Mouse (Mus musculus): ENCODE measurements around the gene Vmn2r13.
"Not testable (repeated sequence)": the region's sequence is repeated elsewhere in the genome, so short reads cannot be mapped to it uniquely, and the experiment has no call there.

The Vmn2r13 gene

DNA sequence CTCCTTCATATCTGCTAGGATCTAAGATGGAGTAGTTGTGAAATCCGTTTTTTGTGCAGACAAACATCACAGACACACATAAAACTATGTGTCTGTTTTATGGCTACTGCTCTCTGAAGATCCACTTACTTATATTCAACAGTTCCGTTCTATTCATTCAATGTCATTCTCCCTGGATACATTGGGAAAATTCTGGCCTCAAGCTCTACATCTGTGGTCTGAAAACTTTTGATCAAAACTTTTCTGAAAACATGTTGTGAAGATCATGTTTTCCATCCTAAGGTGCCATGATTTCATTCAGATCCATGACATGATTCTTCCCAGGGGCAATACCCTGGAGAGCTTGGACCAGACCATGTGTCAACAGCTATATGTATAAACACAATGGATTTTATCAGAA is at the start of gene Vmn2r13:
TSS of gene Vmn2r13 (minus strand) at position 101 of the 400 bp plus-strand sequence.
- DNase-seq (ENCODE audit: low spot score) = not testable (repeated sequence)

DNA sequence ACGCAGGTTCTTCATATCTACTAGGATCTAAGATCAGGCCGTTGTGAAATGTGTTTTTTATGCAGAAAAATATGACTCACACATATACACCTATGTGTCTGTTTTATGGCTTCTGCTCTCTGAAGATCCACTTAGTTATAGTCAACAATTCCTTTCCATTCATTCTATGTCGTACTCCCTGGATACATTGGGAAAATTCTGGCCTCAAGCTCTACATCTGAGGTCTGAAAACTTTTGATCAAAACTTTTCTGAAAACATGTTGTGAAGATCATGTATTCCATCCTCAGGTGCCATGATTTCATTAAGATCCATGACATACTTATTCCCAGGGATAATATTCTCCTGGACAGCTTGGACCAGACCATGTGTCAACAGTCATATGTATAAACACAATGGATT is 32.6 kb upstream of the Vmn2r13 start, which contains the start of gene Vmn2r14:
TSS of gene Vmn2r14 (minus strand) at position 101 of the 400 bp plus-strand sequence.
- DNase-seq (ENCODE audit: low spot score) = no peak

DNA sequence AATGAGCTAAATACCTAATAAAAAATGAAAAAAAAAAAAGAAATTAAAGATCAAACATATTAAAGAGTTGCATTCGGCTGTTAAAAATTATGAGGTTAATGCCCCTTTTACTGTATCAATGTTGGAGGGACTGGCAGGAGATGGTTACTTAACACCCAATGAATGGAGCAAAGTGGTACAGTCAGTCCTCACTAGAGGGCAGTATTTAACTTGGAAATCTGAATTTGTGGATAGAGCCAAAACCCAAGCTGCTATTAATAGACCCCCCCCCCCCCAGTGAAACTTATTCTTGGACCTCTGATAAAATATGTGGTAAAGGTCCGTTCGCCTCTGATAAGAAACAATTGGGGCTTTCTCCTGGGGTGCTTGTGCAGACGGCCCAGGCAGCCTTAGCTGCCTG is 25.1 kb downstream of the Vmn2r13 start:
- not testable (repeated sequence) for DNase-seq (ENCODE audit: low spot score)

DNA sequence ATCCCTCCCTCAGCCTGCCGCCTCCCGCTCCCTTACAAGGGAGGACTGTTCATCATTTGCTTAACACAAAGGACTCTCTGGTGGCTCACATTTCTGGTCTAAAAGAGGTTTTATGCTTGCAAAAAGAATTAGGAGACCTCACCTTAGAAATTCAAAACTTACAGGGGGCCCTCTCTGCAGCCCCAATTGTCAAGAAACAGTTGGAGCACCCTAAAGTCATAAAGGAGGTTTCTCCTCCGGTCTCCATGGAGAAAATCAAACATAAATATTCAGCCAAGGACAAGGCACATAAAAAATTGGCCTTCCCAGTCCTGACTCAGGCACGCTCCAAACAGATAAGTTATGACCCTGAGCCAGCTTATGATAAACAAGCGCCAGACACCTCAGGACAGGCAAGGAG is 31.9 kb downstream of the Vmn2r13 start:
- DNase-seq (ENCODE audit: low spot score) = no peak

DNA sequence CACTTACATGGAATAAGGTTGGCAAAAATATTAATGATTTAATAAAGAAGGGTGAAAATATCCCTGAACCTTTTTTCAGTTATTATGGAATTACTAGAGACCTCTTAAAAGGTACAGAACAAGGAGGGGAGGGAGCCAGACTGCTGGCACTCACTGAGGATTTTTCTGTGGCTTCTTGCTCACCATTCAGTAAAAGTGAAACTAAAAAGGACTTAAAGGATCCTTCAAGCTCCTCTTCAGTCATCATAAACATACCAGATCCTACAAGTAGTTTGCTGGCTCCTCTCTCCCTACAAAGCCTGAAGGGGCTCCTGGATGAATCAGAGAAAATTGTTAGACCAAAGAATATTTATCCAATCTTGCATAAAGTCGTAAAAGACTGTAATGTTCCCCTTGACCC is 32.4 kb downstream of the Vmn2r13 start:
- DNase-seq (ENCODE audit: low spot score) = not testable (repeated sequence)

DNA sequence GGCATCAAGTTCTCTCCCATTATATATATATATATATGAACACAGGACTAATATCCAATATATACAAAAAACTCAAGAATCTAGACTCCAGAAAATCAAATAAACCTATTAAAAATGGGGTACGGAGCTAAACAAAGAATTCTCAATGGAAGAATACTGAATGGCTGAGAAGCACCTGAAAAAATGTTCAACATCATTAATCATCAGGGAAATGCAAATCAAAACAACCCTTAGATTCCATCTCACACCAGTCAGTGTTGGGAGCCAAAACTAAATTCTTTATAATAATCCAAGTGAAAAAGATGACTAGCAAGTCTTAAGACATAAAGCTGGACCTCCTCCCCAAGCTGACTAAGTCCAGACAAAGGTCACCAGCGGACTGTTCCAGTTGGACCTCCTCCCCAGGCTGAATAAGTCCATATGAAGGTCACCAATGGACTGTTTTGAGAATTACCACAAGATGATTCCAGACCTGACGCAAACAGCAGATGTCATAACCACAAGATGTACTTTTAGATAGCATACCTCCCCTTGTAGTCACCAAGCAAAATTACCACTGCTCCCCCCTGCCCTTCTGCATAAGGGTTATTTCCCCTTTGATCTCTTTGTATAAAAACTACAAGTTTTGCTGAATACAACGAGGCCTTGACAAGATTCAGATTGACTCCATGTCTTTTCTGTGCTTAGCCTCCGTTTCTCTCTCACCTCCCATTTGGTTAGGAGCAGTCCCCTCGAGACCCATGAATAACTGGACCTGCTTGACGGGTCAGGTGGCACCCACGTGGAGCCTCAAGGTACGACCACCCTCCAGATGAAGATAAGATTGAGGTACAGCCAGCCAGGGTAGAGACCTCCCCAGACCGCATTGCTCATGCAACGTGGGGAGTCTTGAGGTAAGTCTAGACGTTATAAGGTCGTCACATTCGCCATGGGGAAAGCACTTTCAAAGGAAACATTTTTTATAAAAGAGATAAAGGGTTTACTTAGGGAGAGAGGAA is 33.2 kb downstream of the Vmn2r13 start:
- not testable (repeated sequence) for DNase-seq (ENCODE audit: low spot score)

DNA sequence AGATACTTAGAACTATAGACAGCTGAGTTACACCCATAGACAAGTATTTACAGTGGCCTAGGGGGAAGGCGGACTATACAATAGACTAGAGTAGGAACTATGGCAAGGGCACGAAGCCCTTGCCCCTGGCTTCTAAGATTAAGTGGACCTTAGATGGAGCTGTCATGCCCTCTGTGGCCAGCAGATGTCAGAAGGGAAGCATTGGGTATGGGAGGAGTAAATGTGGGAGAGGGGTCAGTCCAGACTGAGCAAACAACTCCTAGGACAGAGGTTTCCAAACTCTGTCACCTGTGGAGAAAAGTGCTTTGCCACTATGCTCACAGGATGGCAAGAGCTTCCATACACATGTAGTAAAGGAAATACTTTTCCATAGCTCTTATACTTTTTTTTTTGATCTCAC is 52.5 kb downstream of the Vmn2r13 start:
- DNase-seq (ENCODE audit: low spot score) = no peak

DNA sequence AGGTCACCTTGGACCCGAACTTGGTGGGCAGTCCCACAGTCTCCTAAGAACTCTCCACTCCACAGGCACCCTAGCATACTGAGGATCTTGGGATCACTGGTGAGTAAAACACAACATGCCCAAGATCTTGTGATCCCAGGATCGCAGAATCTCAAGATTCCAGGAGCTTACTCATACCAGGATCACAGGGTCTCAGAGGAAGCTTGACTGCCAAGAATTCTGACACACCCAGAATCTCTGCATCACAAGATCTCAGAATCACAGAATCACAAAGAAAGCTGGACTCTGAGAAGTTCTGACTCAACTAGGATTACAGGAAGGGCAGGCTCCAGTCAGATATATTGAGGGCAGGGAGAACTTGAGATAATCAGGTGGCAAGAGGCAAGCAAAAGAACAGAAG is 55.3 kb downstream of the Vmn2r13 start:
- DNase-seq (ENCODE audit: low spot score) = no peak

Data from MN1 (cell line).